25 mouse cellular contexts compared by ENCODE assay signal in genomic region chr11:29188981-29189380, GRCm38 (mm10).
"Had no signal": no experiment of that assay in that cellular context is flagged by ENCODE, and none has a peak within 500 bp of the region (broad histone marks: within the 10 kb centered on the region; RNA-seq: fewer than 3 reads in every experiment).

No protein-coding gene starts in this region.

- ATAC-seq: hindbrain, embryonic 16.5 days; inflammation-experienced regulatory T-cells, adult 6 months; intestine, embryonic 15.5 days; intestine, postnatal 0 days; liver, embryonic 12.5 days had no signal

- H3K27me3 ChIP-seq: heart, embryonic 13.5 days; heart, embryonic 15.5 days; hindbrain, embryonic 12.5 days; intestine, embryonic 15.5 days; limb, embryonic 13.5 days; limb, embryonic 15.5 days; liver, embryonic 12.5 days had no signal

- H3K4me1 ChIP-seq: heart, embryonic 10.5 days; heart, embryonic 13.5 days; heart, embryonic 15.5 days; hindbrain, embryonic 10.5 days; hindbrain, embryonic 12.5 days; intestine, embryonic 15.5 days; limb, embryonic 13.5 days; limb, embryonic 15.5 days; liver, embryonic 12.5 days had no signal

- H3K4me3 ChIP-seq: heart, embryonic 10.5 days; heart, embryonic 13.5 days; heart, embryonic 15.5 days; hindbrain, embryonic 10.5 days; hindbrain, embryonic 12.5 days; intestine, embryonic 15.5 days; layer of hippocampus, adult 2 months; left cerebral cortex, adult 2 months; limb, embryonic 13.5 days; limb, embryonic 15.5 days; liver, embryonic 12.5 days had no signal

- H3K9ac ChIP-seq: heart, embryonic 13.5 days; heart, embryonic 15.5 days; hindbrain, embryonic 12.5 days; hindbrain, embryonic 14.5 days; intestine, embryonic 15.5 days; limb, embryonic 13.5 days; limb, embryonic 15.5 days; liver, embryonic 12.5 days; liver, embryonic 14.5 days had no signal

- H3K4me2 ChIP-seq: heart, embryonic 13.5 days; heart, embryonic 15.5 days; hindbrain, embryonic 12.5 days; hindbrain, embryonic 14.5 days; intestine, embryonic 15.5 days; limb, embryonic 13.5 days; limb, embryonic 15.5 days; liver, embryonic 12.5 days had no signal

- DNase-seq: gastrocnemius, postnatal 25 days; heart, adult 18-20 months; heart, postnatal 14 days; heart, postnatal 4 days; kidney, adult 18-20 months; kidney, adult 8-10 months; kidney, postnatal 10 days; kidney, postnatal 25 days; kidney, postnatal 4 days had no signal

- H3K27ac ChIP-seq: heart, embryonic 10.5 days; heart, embryonic 13.5 days; heart, embryonic 15.5 days; hindbrain, embryonic 10.5 days; hindbrain, embryonic 12.5 days; hindbrain, embryonic 14.5 days; intestine, embryonic 15.5 days; layer of hippocampus, adult 2 months; left cerebral cortex, adult 2 months; limb, embryonic 13.5 days; limb, embryonic 15.5 days; liver, embryonic 12.5 days; liver, embryonic 14.5 days had no signal

- H3K9me3 ChIP-seq: heart, embryonic 10.5 days; heart, embryonic 13.5 days; heart, embryonic 15.5 days; hindbrain, embryonic 10.5 days; hindbrain, embryonic 12.5 days; intestine, embryonic 15.5 days; limb, embryonic 13.5 days; limb, embryonic 15.5 days; liver, embryonic 12.5 days had no signal
